Mouse (Mus musculus) neural tube, embryonic 13.5 days (tissue): Measurements from ENCODE around the gene Gm20605. TPM values are rescaled to one million over a fixed set of nuclear protein-coding genes. Genes with fewer than 3 reads are reported as not detected.

Source experiments
- ATAC-seq: fragments of 200-750 bp; cut with Nextera tagmentation; 2 replicates; pipeline ENCODE4 v1.8.0; 2017; ENCODE audit warnings: low read depth, mild to moderate bottlenecking, moderate TSS enrichment, moderate library complexity
- H3K27ac ChIP-seq: fragments of 300-500 bp; sonication (generic); replicated peaks from 2 replicates; pipeline ENCODE4 v1.5.1; 2015; ENCODE audit warnings: moderate library complexity, mild to moderate bottlenecking, inconsistent platforms
- H3K27me3 ChIP-seq: fragments of 300-500 bp; sonication (generic); 2 replicates; pipeline ENCODE4 v1.6.1; 2015; ENCODE audit warnings: mild to moderate bottlenecking, inconsistent platforms
- H3K36me3 ChIP-seq: fragments of 300-500 bp; sonication (generic); 2 replicates; pipeline ENCODE4 v1.6.1; 2015; ENCODE audit warnings: mild to moderate bottlenecking, inconsistent platforms
- H3K4me1 ChIP-seq: fragments of 300-500 bp; sonication (generic); replicated peaks from 2 replicates; pipeline ENCODE4 v1.6.1; 2015; ENCODE audit warnings: inconsistent platforms
- H3K4me2 ChIP-seq: fragments of 300-500 bp; sonication (generic); 2 replicates; pipeline ENCODE4 v1.6.1; 2015; ENCODE audit warnings: inconsistent platforms, mild to moderate bottlenecking, moderate library complexity
- H3K4me3 ChIP-seq: fragments of 300-500 bp; sonication (generic); 2 replicates; pipeline ENCODE4 v1.5.1; 2015; ENCODE audit warnings: mild to moderate bottlenecking, inconsistent platforms
- H3K9ac ChIP-seq: fragments of 300-500 bp; sonication (generic); 2 replicates; pipeline ENCODE4 v1.6.1; 2015; ENCODE audit warnings: moderate library complexity, mild to moderate bottlenecking, inconsistent platforms
- H3K9me3 ChIP-seq: fragments of 300-500 bp; sonication (generic); 2 replicates; pipeline ENCODE4 v1.6.1; 2016; ENCODE audit warnings: inconsistent platforms
- WGBS: fragments of 180-500 bp; shearing (Covaris S2); methylation state at CpG from one replicate; pipeline ENCODE4 v1.1.7; 2015; 5-methylcytosine and 5-hydroxymethylcytosine counted together
- polyA plus RNA-seq: library from polyadenylated mRNA; unstranded; fragments of >200 nt; fragmentation: Nextera tagmentation; extraction: Ambion mirVana; gene quantifications from 2 replicates; pipeline ENCODE4 v1.2.1, GENCODE M21; 2015

The Gm20605 gene
- polyA plus RNA-seq, 1 experiment from 2014 or later = 7.9 TPM

- H3K9me3 ChIP-seq = no peaks in the 10 kb centered on the region
- no peak overlapping the region for H3K9ac ChIP-seq
- no peaks in the 10 kb centered on the region for H3K27me3 ChIP-seq
- no peak for ATAC-seq
- no peaks in the 10 kb centered on the region for H3K4me1 ChIP-seq
- no peak overlapping the region for H3K4me2 ChIP-seq
- WGBS = 92% methylated on average over 6 of the region's 6 CpGs
- H3K27ac ChIP-seq = no peak overlapping the region
- H3K36me3 ChIP-seq = peaks cover 69% of the 10 kb centered on the region
- no peak overlapping the region for H3K4me3 ChIP-seq
Measured at GRCm38 (mm10) chr5:137660064-137660688, 31.2 kb downstream of the Gm20605 start.

- Histone ChIP-seq H3K36me3 (peaks cover 92% of the 10 kb centered on the region), H3K4me3 (no peak overlapping the region), H3K27me3 (no peaks in the 10 kb centered on the region), H3K4me2 (no peak overlapping the region), H3K9ac (0 out of 2 replicates have a peak overlapping the region, but pooled peaks have one; percentile 13), H3K27ac (no peak overlapping the region), H3K4me1 (no peaks in the 10 kb centered on the region), H3K9me3 (no peaks in the 10 kb centered on the region)
- ATAC-seq = no peak
- 65% methylated on average over 9 of the region's 9 CpGs for WGBS
Measured at GRCm38 (mm10) chr5:137663057-137663456, 34.1 kb downstream of the Gm20605 start.

- no peak for ATAC-seq
- no peak overlapping the region for H3K27ac ChIP-seq
- H3K36me3 ChIP-seq = peaks cover 39% of the 10 kb centered on the region
- no peaks in the 10 kb centered on the region for H3K27me3 ChIP-seq
- no peak overlapping the region for H3K4me3 ChIP-seq
- no peak overlapping the region for H3K9ac ChIP-seq
- WGBS = 76% methylated on average over 10 of the region's 10 CpGs
- H3K4me2 ChIP-seq = no peak overlapping the region
- H3K4me1 ChIP-seq = peaks cover 23% of the 10 kb centered on the region
- H3K9me3 ChIP-seq = no peaks in the 10 kb centered on the region
Measured at GRCm38 (mm10) chr5:137668971-137669370, 40.0 kb downstream of the Gm20605 start.

GRCm38 (mm10) chr5:137670240-137670639 is 41.3 kb downstream of the Gm20605 start:
- Histone ChIP-seq H3K9ac (no peak overlapping the region), H3K27me3 (no peaks in the 10 kb centered on the region), H3K4me3 (no peak overlapping the region), H3K4me1 (peaks cover 23% of the 10 kb centered on the region), H3K27ac (no peak overlapping the region), H3K36me3 (peaks cover 29% of the 10 kb centered on the region), H3K4me2 (no peak overlapping the region), H3K9me3 (no peaks in the 10 kb centered on the region)
- WGBS = 93% methylated on average over 1 of the region's 1 CpGs
- no peak for ATAC-seq

- 39% methylated on average over 9 of the region's 9 CpGs for WGBS
- H3K27me3 ChIP-seq = no peaks in the 10 kb centered on the region
- H3K4me1 ChIP-seq = peaks cover 23% of the 10 kb centered on the region
- H3K36me3 ChIP-seq = peaks cover 18% of the 10 kb centered on the region
- H3K27ac ChIP-seq = peak overlapping the region; percentile 69
- no peak overlapping the region for H3K4me3 ChIP-seq
- 0 out of 2 replicates have a peak, but pooled peaks have one; percentile 15 for ATAC-seq
- H3K9me3 ChIP-seq = no peaks in the 10 kb centered on the region
- H3K9ac ChIP-seq = peak overlapping the region; percentile 55
- no peak overlapping the region for H3K4me2 ChIP-seq
Measured at GRCm38 (mm10) chr5:137671443-137672240, 42.7 kb downstream of the Gm20605 start.

GRCm38 (mm10) chr5:137672361-137672760 is 43.4 kb downstream of the Gm20605 start:
- no peaks in the 10 kb centered on the region for H3K9me3 ChIP-seq
- no peak overlapping the region for H3K4me3 ChIP-seq
- WGBS = 77% methylated on average over 5 of the region's 5 CpGs
- no peaks in the 10 kb centered on the region for H3K27me3 ChIP-seq
- H3K4me2 ChIP-seq = no peak overlapping the region
- H3K4me1 ChIP-seq = peaks cover 23% of the 10 kb centered on the region
- H3K9ac ChIP-seq = 0 out of 2 replicates have a peak overlapping the region, but pooled peaks have one; percentile 55
- no peak for ATAC-seq
- peak overlapping the region; percentile 69 for H3K27ac ChIP-seq
- H3K36me3 ChIP-seq = peaks cover 15% of the 10 kb centered on the region

GRCm38 (mm10) chr5:137673015-137673414 is 44.0 kb downstream of the Gm20605 start:
- no peaks in the 10 kb centered on the region for H3K27me3 ChIP-seq
- no peak for ATAC-seq
- 91% methylated on average over 6 of the region's 6 CpGs for WGBS

GRCm38 (mm10) chr5:137674786-137675185 is 45.8 kb downstream of the Gm20605 start:
- 94% methylated on average over 8 of the region's 8 CpGs for WGBS

More at GRCm38 (mm10) chr5:137673015-137673414, 44.0 kb downstream of the Gm20605 start:
- no peaks in the 10 kb centered on the region for H3K9me3 ChIP-seq
- no peak overlapping the region for H3K4me3 ChIP-seq
- H3K36me3 ChIP-seq = peaks cover 10% of the 10 kb centered on the region
- H3K4me2 ChIP-seq = no peak overlapping the region
- H3K9ac ChIP-seq = no peak overlapping the region
- no peak overlapping the region for H3K27ac ChIP-seq
- peaks cover 23% of the 10 kb centered on the region for H3K4me1 ChIP-seq

GRCm38 (mm10) chr5:137677859-137678258 is 48.9 kb downstream of the Gm20605 start:
- H3K9ac ChIP-seq = no peak overlapping the region
- ATAC-seq = no peak
- H3K27ac ChIP-seq = no peak overlapping the region
- 97% methylated on average over 8 of the region's 8 CpGs for WGBS
- peaks cover 10% of the 10 kb centered on the region for H3K36me3 ChIP-seq
- peaks cover 9% of the 10 kb centered on the region for H3K4me1 ChIP-seq
- H3K4me3 ChIP-seq = no peak overlapping the region
- no peaks in the 10 kb centered on the region for H3K9me3 ChIP-seq
- H3K4me2 ChIP-seq = no peak overlapping the region
- H3K27me3 ChIP-seq = no peaks in the 10 kb centered on the region

More at GRCm38 (mm10) chr5:137674786-137675185, 45.8 kb downstream of the Gm20605 start:
- H3K9ac ChIP-seq = no peak overlapping the region
- no peak overlapping the region for H3K27ac ChIP-seq
- no peaks in the 10 kb centered on the region for H3K9me3 ChIP-seq
- no peak for ATAC-seq
- peaks cover 23% of the 10 kb centered on the region for H3K4me1 ChIP-seq
- H3K4me3 ChIP-seq = no peak overlapping the region
- H3K36me3 ChIP-seq = peaks cover 10% of the 10 kb centered on the region
- no peak overlapping the region for H3K4me2 ChIP-seq
- no peaks in the 10 kb centered on the region for H3K27me3 ChIP-seq

GRCm38 (mm10) chr5:137678736-137679135 is 49.8 kb downstream of the Gm20605 start:
- Histone ChIP-seq H3K36me3 (peaks cover 10% of the 10 kb centered on the region), H3K4me2 (no peak overlapping the region), H3K9me3 (no peaks in the 10 kb centered on the region), H3K4me1 (peaks cover 18% of the 10 kb centered on the region), H3K4me3 (no peak overlapping the region), H3K27me3 (no peaks in the 10 kb centered on the region), H3K9ac (no peak overlapping the region), H3K27ac (no peak overlapping the region)
- ATAC-seq = no peak
- WGBS = 85% methylated on average over 3 of the region's 3 CpGs

- no peaks in the 10 kb centered on the region for H3K9me3 ChIP-seq
- H3K4me3 ChIP-seq = no peak overlapping the region
- H3K27ac ChIP-seq = no peak overlapping the region
- H3K4me2 ChIP-seq = no peak overlapping the region
- no peak for ATAC-seq
- H3K36me3 ChIP-seq = peaks cover 10% of the 10 kb centered on the region
- H3K27me3 ChIP-seq = no peaks in the 10 kb centered on the region
- WGBS = 87% methylated on average over 4 of the region's 4 CpGs
- H3K9ac ChIP-seq = no peak overlapping the region
- peaks cover 21% of the 10 kb centered on the region for H3K4me1 ChIP-seq
Measured at GRCm38 (mm10) chr5:137679726-137680125, 50.8 kb downstream of the Gm20605 start.

GRCm38 (mm10) chr5:137682526-137682925 is 53.6 kb downstream of the Gm20605 start:
- no peak for ATAC-seq
- H3K9ac ChIP-seq = peak overlapping the region; percentile 45; the same call in 1 of the 2 replicates
- H3K4me3 ChIP-seq = no peak overlapping the region
- no peaks in the 10 kb centered on the region for H3K9me3 ChIP-seq
- no peak overlapping the region for H3K27ac ChIP-seq
- peak overlapping the region; percentile 88 for H3K4me2 ChIP-seq
- no peaks in the 10 kb centered on the region for H3K36me3 ChIP-seq
- 70% methylated on average over 6 of the region's 6 CpGs for WGBS
- peaks cover 24% of the 10 kb centered on the region for H3K4me1 ChIP-seq
- H3K27me3 ChIP-seq = no peaks in the 10 kb centered on the region
